Comparison of ENCODE assay signal across 7 mouse cellular contexts in genomic region chr13:46633320-46634132, GRCm38 (mm10). TPM values are rescaled to one million over a fixed set of nuclear protein-coding genes. Genes with fewer than 3 reads are reported as not detected.
A peak's percentile ranks its signal among the peaks of the same experiment; 100 is the strongest.
DNase-seq lines count a peak whose midpoint lies in the region; ATAC-seq and TF ChIP-seq lines count a peak whose summit lies in the region.

No protein-coding gene starts in this region.

- H3K36me3 ChIP-seq in forebrain, embryonic 12.5 days (replicated peaks), result no peaks in the 10 kb centered on the region
- H3K36me3 ChIP-seq in neural tube, embryonic 12.5 days, result no peaks in the 10 kb centered on the region; the same call in none of the 2 replicates

- H3K9me3 ChIP-seq in forebrain, embryonic 12.5 days, result no peaks in the 10 kb centered on the region
- H3K9me3 ChIP-seq in neural tube, embryonic 12.5 days, result no peaks in the 10 kb centered on the region

- peaks cover 7% of the 10 kb centered on the region for H3K4me1 ChIP-seq in cortical plate, adult 2 months (ENCODE audit: control insufficient read depth, insufficient read depth, low read length)
- H3K4me1 ChIP-seq in forebrain, embryonic 12.5 days, result peaks cover 29% of the 10 kb centered on the region
- peaks cover 16% of the 10 kb centered on the region for H3K4me1 ChIP-seq in neural tube, embryonic 12.5 days

- no peak for TF ChIP-seq POLR2A in cortical plate, adult 2 months (IDR thresholded peaks at IDR 0.05; ENCODE audit: extremely low read depth, insufficient read depth, low read length)

- peak; percentile 88 for ATAC-seq in forebrain, embryonic 12.5 days (ENCODE audit: low FRiP score)
- ATAC-seq in neural tube, embryonic 12.5 days (ENCODE audit: low FRiP score, low read depth), result peak; percentile 88

- peak overlapping the region; percentile 68 for H3K27ac ChIP-seq in cortical plate, adult 2 months (ENCODE audit: insufficient read depth, low read length)
- H3K27ac ChIP-seq in forebrain, embryonic 12.5 days, result peak overlapping the region; percentile 93
- H3K27ac ChIP-seq in neural tube, embryonic 12.5 days, result peak overlapping the region; percentile 34

- intact Hi-C loops in heart, postnatal 10 days (cut with DNase I), result no loop called here

- DNase-seq in layer of hippocampus, postnatal 36 days, result peak; percentile 58 to 59
- DNase-seq in adrenal gland, adult 18-20 months (ENCODE audit: low spot score in 2 of 2), result no peak
- no peak for DNase-seq in heart, postnatal 10 days
- no peak for DNase-seq in adipocyte (ENCODE audit: low spot score)

- peak overlapping the region; percentile 45 for H3K4me2 ChIP-seq in forebrain, embryonic 12.5 days
- peak overlapping the region; percentile 54 for H3K4me2 ChIP-seq in neural tube, embryonic 12.5 days (replicated peaks)

- TF ChIP-seq CTCF in cortical plate, adult 2 months (IDR thresholded peaks at IDR 0.05; ENCODE audit: extremely low read depth, insufficient read depth, low read length), result no peak

- H3K9ac ChIP-seq in forebrain, embryonic 12.5 days, result peak overlapping the region; percentile 17
- H3K9ac ChIP-seq in neural tube, embryonic 12.5 days, result no peak overlapping the region

- WGBS in forebrain, embryonic 12.5 days, result 10% methylated on average over 18 of the region's 18 CpGs
- 33% methylated on average over 18 of the region's 18 CpGs for WGBS in neural tube, embryonic 12.5 days

- no peak overlapping the region for H3K4me3 ChIP-seq in cortical plate, adult 2 months (ENCODE audit: insufficient read depth, low read length)
- peak overlapping the region; percentile 27 for H3K4me3 ChIP-seq in forebrain, embryonic 12.5 days (replicated peaks)
- peak overlapping the region; percentile 7; the same call in 1 of the 2 replicates for H3K4me3 ChIP-seq in neural tube, embryonic 12.5 days

- no peaks in the 10 kb centered on the region for H3K27me3 ChIP-seq in forebrain, embryonic 12.5 days
- H3K27me3 ChIP-seq in neural tube, embryonic 12.5 days (replicated peaks), result no peaks in the 10 kb centered on the region

RNA-seq across cellular contexts. Expression of gene Fam8a1, which starts 35.8 kb away (rescaled TPM):
- polyA plus RNA-seq in cortical plate, adult 2 months (2012; rRNA removed), result 45.6 and 46.1 TPM in 2 replicates
- 20.2 and 21.0 TPM in 2 replicates for polyA plus RNA-seq in forebrain, embryonic 12.5 days (2016; fragmentation: Nextera tagmentation; extraction: Ambion mirVana)
- 10 to 100 TPM; 75.8 to 80.9 TPM for total RNA-seq in layer of hippocampus, postnatal 36 days (2021)
- polyA plus RNA-seq in neural tube, embryonic 12.5 days (2016; fragmentation: Nextera tagmentation; extraction: Ambion mirVana), result 21.4 and 22.0 TPM in 2 replicates
- total RNA-seq in adrenal gland, adult 18-20 months (2021), result 10 to 100 TPM; 48.5 to 49.6 TPM
- total RNA-seq in heart, postnatal 10 days (2021), result 10 to 100 TPM; 44.7 to 44.8 TPM

Comparison
In these comparisons a context has a peak if more than half of its experiments do, and no peak if none do; other contexts are left out.
1. H3K27ac ChIP-seq: peak in every context shown above with its lines; median percentile 93 in forebrain, embryonic 12.5 days; 68 in cortical plate, adult 2 months; 34 in neural tube, embryonic 12.5 days.
2. DNase-seq: peak in layer of hippocampus, postnatal 36 days (2 of 2); none in adrenal gland, adult 18-20 months (0 of 2), heart, postnatal 10 days (0 of 2) and adipocyte (single experiment).